Mouse (Mus musculus) v-Abl transformed pro-B cells (cell line): Measurements from ENCODE around the gene Med13l.

Experiments used
- in situ Hi-C, 2 experiments: fragments of 400-800 bp; cut with MboI; formaldehyde crosslinking; loops; one replicate each; pipeline ENCODE4 v1.15.1; 2025; ENCODE audit not compliant: unreplicated experiment in 2 of 2

The Med13l gene

DNA sequence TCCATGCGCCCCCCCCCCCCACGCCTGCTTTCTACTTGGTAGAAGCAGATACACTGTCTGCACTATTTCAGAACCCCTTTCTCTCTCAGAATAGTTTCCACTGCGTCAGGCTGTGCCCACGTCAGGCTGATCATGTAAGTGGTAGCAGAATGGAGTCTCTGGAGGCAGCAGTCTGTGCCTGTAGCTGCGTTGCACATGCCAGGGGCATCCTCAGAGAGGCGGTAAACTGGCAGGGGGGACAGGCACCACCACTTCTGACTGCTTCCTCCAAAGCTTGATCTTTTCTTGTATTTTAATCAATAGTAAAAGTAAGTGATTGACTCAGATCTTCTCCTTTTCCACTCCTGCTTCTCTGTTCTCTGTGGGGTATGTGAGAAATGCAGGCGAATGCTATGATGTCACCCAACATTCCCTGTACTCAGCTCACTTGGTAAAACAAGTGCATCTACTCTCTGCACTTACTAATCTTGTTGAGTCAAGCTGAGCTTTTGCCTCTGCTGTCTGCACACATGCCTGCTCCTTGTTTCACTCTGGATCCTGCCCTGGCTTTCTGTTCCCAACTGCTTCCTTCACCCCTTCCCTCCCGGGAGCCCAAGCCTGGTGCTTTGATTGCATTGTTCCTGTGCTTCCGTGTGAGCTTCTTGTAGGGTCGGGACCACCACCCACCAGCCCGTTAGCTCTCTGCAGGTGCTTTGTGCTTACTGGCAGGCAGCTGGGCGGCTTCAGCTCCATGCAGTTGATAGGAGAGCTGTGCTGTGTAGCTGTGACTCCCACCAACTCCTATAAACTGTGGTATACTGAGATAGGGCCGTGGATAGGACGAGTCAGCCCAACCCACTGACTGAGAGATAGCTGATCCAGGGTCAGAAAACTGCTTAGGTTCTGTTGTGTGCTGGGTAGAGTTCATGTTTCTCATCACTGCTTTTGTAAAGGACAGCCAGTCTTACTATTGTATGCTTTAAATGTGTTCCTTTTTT is 156.1 kb downstream of the Med13l start:
- in situ Hi-C loops = loop anchor here in 1 of 2 experiments (10.0 kb wide), 1 partner anchor 112 kb away; no protein-coding TSS in a partner anchor

DNA sequence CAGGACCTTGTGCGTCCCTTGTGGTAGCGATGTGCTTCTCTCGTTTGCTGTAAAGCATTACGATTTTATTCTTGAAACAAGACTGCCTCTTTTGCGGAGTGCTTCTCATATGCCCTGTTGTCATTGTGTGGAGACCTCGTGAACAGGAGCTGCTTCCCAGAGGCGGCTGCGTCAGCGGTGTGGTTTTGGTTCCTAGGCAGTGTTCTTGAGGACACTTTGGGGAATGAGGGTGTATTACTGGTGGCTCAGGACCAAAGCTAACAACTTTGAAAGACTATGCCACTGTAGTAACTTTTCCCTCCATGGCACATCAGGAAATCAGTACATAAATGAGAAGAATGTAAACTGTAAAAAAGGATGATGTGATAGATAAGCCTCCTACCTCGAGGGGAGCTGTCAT is 157.0 kb downstream of the Med13l start:
- in situ Hi-C loops = loop anchor here in 1 of 2 experiments (10.0 kb wide), 1 partner anchor 113 kb away; no protein-coding TSS in a partner anchor

DNA sequence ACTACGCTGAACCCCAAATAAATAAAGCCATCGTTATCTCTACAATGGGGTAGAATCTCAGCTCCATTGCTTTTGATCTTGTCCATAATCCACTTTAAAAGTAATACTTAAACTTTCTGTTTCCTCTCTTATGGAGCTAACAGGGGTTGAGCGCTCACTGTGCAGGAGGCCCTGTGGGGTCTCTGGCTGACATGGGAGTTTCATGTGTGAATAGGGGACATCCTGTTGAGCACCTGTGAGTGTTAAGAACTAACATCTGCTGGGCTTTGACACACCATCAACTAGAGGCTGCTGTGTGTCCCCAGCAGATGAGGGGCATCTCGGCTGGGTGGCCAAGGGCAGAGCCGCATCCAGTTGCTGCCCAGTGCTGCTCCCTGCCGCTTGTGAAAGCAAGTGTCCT is 157.6 kb downstream of the Med13l start:
- in situ Hi-C loops = loop anchor here in 1 of 2 experiments (10.0 kb wide), 1 partner anchor 113 kb away; no protein-coding TSS in a partner anchor

DNA sequence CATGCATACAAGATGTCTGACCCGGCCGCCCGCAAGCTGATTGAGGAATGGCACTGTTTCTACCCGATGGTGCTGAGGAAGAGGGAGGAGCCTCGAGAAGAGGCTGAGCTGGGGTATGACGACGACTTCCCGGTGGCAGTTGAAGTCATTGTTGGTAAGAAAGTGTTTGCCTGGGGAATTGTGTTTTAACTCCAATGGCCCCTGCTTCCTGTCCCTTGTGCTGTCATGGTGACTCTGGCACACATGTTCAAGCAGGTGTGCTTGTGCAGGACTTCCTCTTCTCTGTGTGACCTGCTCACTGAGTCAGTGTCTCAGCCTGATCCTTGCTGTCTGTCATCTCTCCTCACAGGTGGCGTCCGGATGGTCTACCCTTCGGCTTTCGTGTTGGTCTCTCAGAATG is 160.9 kb downstream of the Med13l start:
- in situ Hi-C loops = no loop called here

DNA sequence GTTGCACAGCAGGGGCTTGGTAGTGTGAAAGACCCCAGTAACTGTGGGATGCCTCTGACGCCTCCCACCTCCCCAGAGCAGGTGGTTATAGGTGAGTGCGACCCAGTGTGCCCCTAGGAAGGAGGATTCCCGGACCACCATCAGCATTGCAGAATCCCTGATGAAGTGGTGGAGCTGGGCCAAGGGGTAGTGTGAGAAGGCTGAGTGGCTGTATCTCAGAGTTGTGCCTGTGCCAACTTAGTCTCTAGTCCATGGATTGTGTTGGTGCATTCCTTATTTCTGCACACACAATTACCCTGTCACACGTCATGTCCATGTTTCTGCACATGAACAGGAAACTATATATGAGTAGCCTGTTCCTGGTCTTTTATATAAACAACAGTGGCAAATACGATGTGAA is 161.4 kb downstream of the Med13l start:
- in situ Hi-C loops = no loop called here

DNA sequence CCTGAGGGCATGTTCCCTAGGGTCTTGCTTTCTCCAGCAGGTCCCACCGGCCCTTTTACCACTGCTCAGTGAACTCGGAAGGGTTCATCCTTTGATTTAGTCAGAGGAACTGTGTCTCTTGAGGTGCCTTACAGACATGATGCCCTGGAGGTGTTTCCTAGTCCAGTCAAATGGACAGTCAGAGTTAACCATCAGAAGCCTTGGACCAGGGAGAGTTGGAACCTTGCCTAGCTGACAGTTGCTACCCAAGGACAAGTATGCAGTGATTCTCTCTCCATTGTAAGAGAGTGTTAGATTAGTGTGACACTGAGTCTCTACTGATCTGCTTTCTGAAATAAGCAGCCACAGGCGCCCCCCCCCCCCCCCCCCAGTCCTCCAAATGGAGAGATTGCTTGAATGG is 162.0 kb downstream of the Med13l start:
- in situ Hi-C loops = no loop called here

GRCm38 (mm10) chr5:118725425-118725824 is 164.9 kb downstream of the Med13l start:
- in situ Hi-C loops = no loop called here

DNA sequence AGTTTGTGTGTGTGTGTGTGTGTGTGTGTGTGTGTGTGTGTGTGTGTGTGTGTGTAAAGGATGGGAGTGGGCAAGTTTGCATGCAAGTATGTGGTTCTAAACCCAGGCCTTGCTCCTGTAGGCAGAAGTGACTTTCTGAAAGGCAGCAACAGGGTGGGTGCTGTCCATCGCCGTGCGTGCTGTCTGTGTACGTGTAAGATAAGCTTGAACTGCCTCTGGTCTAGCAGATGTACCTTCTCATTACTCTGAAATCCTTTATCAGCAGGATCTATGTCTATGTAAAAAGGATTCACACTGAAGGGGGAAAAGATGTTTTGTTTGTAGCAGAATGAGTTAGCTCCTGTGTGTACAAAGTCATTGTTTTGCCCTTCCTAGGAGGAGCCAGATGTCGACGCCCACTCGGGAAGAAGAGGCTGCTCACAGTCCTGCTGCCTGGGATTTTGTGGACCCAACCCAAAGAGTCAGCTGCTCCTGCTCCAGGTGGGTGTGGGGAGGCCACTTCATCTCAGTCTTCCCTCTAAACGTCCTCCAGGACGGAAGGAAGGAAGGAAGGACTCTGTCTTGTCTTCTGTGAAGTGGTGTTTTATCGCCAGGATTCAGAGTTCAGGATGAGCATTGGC is 165.5 kb downstream of the Med13l start:
- in situ Hi-C loops = no loop called here

DNA sequence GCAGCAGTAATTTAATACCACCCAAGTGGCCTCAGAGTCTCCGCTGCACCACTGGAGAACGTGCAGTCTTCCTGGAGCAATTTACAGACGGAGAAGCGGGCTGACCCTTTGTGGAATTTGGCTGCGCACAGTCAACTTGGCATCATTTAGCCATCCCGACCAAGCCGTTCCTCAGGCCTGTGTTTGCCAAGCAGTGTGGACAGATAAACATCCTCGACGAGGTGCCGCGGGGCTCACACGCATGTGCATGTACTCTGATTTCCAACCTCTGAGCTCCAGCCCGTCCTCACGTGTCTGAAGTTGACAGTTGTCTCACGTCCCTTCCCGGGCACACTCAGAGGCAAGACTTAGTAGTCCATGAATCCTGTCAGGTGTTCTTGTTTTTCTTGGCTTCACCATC is 166.9 kb downstream of the Med13l start:
- in situ Hi-C loops = no loop called here

DNA sequence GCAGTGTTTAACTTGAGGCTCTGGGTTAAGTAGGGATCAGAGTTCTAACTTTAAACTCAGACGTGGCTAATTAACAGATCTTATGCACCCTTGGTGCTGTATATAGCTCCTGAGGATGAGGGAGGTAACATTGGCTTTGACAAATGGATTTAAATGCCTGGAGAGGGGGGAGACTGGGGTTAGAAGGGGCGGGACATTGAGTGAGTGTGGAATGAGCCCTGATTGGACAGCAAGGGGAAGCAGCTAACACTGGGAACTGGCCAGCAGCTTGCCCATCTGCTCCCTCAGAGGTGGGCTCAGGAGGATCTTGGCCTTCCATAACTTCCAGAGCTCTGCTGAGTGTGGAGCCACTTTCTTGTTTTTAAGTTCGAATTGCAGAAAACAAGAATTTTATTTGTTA is 171.7 kb downstream of the Med13l start:
- in situ Hi-C loops = loop anchor here in 1 of 2 experiments (5.0 to 10.0 kb wide), 3 partner anchors 140 to 350 kb away; no protein-coding TSS in a partner anchor

DNA sequence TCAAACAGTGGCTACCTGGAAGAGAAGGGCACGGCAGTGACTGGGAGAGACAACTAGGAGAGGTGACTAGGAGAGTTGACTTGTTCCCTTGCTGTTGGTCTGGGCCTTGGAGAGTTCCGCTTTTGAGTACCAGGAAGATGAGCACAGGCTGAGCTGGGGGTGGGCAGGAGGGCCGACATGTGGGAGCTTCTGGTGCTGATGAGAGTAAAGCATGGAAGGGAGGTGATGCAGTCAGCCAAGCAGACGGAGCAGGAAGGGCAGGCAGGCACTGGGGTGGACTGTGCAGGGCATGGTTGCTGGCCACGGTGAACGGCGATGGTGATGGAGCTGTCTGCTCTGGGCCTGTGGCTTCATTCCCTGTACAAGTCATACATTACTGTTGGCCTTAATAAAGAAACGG is 172.2 kb downstream of the Med13l start:
- in situ Hi-C loops = loop anchor here in 1 of 2 experiments (5.0 to 10.0 kb wide), 3 partner anchors 140 to 350 kb away; no protein-coding TSS in a partner anchor

DNA sequence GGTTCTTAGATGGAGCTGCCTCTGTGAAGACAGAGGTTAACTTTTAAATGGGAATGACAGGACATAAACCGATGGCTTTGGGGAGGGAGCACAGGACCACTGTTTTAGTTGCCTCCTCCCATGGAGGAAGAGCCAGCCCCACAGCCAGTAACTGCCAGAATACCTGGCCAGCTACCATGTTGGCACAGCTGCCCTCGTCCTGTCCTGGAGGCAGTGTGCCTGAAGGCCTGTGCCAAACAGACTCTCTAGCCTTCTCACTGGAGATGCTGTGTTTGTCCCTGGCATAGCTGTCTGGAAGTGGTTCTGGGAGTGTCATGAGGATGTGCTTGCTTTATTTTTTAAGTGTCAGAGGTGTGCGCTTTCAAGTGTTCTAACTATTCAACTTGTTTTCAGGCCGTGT is 173.1 kb downstream of the Med13l start:
- in situ Hi-C loops = loop anchor here in 1 of 2 experiments (5.0 to 10.0 kb wide), 3 partner anchors 141 to 351 kb away; no protein-coding TSS in a partner anchor

- in situ Hi-C loops = loop anchor here in 1 of 2 experiments (5.0 to 10.0 kb wide), 3 partner anchors 142 to 352 kb away; no protein-coding TSS in a partner anchor
These were observed 174.0 kb downstream of the Med13l start for GRCm38 (mm10) chr5:118734455-118734854.

DNA sequence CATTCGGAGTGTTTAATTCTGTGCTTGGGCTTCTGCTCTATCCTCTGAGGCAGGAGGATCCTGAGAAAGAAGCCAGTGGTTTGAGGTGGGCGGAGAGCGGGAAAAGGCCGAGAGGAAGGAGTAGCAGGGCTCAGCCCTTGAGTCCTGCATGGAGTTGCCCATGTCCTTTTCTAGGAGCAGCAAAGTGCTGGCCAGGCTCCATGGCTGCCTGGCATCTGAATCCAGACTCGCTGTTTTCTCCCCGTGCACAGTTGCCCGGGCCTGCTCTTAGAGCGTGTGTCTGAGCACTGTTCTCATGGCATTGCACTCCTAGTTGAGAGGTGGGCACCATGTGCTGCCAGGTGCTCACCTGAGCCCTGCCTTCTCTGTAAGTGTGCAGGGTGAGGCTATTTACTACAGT is 175.3 kb downstream of the Med13l start:
- in situ Hi-C loops = loop anchor here (5.0 to 10.0 kb wide), 3 partner anchors 143 to 468 kb away; no protein-coding TSS in a partner anchor

DNA sequence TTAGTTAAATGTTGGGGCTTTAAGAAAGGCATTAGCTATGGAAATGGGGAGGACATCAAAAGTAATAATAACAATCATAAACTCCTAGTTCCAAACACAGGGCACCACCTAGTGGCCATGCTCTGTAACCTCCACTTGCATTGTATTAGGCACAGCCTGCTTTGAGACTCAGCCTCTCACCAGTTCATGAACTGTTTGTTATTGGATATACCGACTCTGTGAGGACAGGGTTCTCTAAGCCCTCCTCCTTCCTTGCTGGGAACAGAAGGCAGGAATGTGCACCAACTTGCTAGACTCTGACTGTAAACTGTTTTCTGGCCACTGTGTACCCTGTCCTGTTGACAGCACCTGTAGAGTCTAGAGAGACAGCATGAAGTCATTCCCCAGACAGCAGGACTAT is 177.1 kb downstream of the Med13l start:
- in situ Hi-C loops = loop anchor here (5.0 to 10.0 kb wide), 3 partner anchors 145 to 470 kb away; no protein-coding TSS in a partner anchor

GRCm38 (mm10) chr5:118743067-118743466 is 182.6 kb downstream of the Med13l start:
- in situ Hi-C loops = no loop called here

GRCm38 (mm10) chr5:118747026-118747425 is 186.5 kb downstream of the Med13l start:
- in situ Hi-C loops = no loop called here

GRCm38 (mm10) chr5:118751446-118752179 is 191.1 kb downstream of the Med13l start:
- in situ Hi-C loops = loop anchor here in 1 of 2 experiments (25.0 kb wide), 2 partner anchors 664 to 764 kb away; partner anchors contain the start of gene Fbxo21

DNA sequence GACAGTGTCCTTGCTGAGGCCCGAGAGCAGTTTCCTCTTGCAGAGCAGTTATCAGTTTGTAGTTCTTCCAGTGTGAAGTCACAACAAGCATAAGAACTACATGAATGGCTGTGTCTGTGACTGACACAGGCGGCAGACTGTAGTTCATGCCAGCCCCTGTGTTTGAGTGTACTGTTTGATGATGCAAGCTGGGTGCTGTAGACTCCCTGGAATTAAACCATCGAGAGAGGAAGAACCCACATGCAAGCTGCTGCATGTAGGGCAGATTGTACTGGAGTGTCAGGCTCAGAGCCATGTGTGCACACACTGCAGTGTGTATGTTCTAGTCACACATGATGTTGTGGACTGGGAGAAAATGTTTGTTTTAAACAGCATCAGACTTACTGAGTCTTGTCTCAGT is 192.4 kb downstream of the Med13l start:
- in situ Hi-C loops = loop anchor here in 1 of 2 experiments (25.0 kb wide), 2 partner anchors 666 to 766 kb away; partner anchors contain the start of gene Fbxo21

DNA sequence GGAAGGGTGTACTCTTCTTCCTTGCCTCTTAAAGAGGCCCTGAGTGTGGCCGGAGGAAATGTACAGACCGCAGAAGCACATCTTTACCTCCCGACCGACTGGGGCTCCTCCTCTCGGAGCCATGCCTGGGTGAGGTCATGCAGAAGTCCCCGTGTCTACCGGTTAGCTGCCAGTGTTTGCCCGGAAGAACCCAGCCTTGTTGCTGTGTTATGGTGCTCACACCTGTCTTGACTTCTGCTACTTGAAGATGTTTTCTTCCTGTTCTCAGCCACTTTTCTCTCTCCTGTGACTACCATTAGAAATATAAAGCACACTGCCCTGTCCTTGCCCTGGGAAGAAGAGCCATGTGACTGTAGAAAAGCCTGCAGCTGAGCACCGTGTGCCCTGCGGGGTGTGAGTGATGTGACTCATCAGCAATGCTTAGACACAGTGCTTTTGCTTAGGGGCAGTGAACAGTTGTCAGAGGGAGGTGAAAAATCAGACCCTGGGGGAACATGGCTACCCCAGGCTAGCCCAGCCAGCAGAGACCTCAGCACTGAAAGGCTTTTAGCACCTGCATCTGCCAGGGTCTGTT is 193.1 kb downstream of the Med13l start:
- in situ Hi-C loops = loop anchor here in 1 of 2 experiments (25.0 kb wide), 2 partner anchors 666 to 766 kb away; partner anchors contain the start of gene Fbxo21
